Mouse (Mus musculus) layer of hippocampus, adult 2 months (tissue): ENCODE measurements around the gene Raly. TPM values are rescaled to one million over a fixed set of nuclear protein-coding genes. Genes with fewer than 3 reads are reported as not detected.
A peak's percentile ranks its signal among the peaks of the same experiment; 100 is the strongest.

Source experiments
- DNase-seq, 2 experiments: peaks; one replicate each; pipeline ENCODE4 v3.0.0; 2022; ENCODE audit warnings: low spot score in 2 of 2
- H3K27ac ChIP-seq: fragments of 200-600 bp; 2 replicates; pipeline ENCODE4 v1.8.1; 2022
- H3K4me3 ChIP-seq: fragments of 200-600 bp; 2 replicates; pipeline ENCODE4 v1.8.1; 2022; ENCODE audit warnings: mild to moderate bottlenecking
- CTCF ChIP-seq: fragments of 200-600 bp; conservative IDR thresholded peaks from 2 replicates; pipeline ENCODE4 v1.8.1; 2022; ENCODE audit warnings: antibody characterized with exemption, mild to moderate bottlenecking, moderate library complexity
- total RNA-seq, 2 experiments: library from RNA; stranded (reverse); gene quantifications; 2 replicates each; pipeline ENCODE4 v1.2.3; 2021

Raly gene
- total RNA-seq, 2 experiments from 2014 or later = 62.0 to 68.6 TPM

DNA sequence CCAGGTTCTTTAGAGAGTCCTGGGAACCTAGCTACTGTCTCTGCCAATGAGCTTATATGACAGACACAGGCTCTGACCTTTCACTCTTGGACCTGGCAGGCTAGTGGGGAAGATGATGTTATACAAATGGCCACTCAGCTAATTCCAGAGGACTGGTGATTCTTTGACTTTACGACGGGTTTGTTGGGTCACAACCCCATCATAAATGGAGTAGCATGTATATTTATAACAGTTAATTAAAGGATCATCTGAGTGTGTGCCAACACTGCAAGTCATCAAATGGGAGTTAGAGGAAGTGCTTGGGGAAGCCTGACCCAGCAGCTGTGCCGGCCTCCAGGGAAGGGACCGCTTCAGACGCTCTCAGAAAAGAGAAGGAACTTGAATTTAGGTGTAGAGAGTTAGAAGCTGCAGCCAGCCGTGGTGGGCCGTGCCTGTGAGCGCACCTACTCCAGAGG lies 25.3 kb upstream of the Raly start:
- Histone ChIP-seq H3K27ac (no peak overlapping the region), H3K4me3 (no peak overlapping the region)
- TF ChIP-seq CTCF = no peak
- DNase-seq = no peak

DNA sequence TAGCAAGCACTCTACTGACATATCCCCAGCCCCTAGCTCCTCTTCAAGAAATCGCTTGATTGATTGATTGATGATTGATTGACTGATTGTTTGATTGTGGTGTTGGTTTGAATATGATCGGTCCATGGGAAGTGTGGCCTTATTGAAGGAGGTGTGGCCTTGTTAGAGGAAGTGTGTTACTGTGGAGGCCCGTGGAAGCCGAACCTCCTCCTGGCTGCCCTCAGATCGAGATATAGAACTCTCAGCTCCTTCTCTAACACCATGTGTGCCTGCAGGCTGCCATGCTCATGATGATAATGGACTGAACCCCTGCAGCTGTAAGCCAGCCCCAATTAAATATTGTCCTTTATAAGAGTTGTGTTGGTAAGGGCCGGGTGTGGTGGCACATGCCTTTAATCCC lies 23.8 kb upstream of the Raly start:
- no peak overlapping the region for H3K27ac ChIP-seq
- no peak for DNase-seq
- H3K4me3 ChIP-seq = no peak overlapping the region
- no peak for TF ChIP-seq CTCF

DNA sequence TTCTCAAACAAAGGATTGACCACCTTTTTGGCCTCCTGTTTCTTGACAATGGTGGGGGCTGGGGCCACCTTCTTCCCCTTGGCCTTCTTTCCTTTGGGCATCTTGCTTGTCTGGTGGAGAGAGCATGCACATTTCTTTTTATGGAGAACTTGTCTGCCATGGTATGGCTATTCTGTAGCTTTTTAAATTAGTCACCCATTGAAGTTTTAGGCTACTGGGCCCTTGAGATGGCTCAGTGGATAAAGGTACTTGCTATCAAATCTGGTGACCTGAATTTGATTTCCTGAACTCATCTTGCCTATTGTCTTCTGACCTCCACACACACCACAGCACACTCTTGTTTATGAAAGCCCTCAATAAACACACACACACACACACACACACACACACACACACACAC lies 21.0 kb upstream of the Raly start, which contains the start of gene Gm14214:
Gene Gm14214 (minus strand): TSS at position 101 of the 400 bp plus-strand sequence.
- no peak for TF ChIP-seq CTCF
- H3K27ac ChIP-seq = no peak within 1 kb of the TSS

DNA sequence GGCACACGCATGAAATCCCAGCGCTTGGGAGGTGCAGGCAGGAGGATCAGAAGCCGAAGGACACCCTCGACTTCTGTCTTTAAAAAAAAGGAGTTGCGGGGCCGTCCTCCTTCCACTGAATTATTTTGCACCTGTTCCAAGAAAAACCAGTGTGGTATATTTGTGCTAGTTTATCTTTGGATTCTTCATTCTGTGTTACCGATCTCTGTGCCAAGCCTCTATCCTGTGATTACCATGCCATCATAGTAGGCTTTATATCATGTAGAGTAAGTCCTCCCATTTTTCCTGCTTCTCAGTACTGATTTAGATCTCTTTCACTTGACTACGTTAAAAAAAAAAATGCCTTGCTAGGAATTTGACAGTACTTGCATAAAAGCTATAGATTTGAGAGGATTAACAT lies 19.3 kb upstream of the Raly start:
- Histone ChIP-seq H3K4me3 (no peak overlapping the region), H3K27ac (no peak overlapping the region)
- no peak for DNase-seq
- no peak for TF ChIP-seq CTCF

More for the DNA sequence above, 21.0 kb upstream of the Raly start, which contains the start of gene Gm14214:
- no peak within 1 kb of the TSS for H3K4me3 ChIP-seq
- no peak for DNase-seq

DNA sequence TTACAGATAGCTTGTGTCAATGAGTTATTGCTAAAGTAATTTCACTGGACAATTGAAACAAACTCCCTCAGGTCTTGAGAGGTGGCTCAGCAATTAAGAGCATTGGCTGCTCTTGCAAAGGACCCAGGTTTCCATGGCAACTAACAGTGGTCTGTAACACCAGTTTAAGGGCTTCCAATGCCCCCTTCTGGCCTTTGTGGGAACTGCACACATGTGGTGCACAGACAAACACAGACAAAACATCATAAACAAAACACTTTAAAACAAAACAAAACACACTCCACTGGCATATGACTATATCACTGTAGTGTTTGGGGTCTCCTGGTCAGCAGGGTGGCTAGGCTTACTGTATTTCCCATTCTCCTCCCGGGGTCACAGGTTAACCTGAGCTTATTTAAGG lies 16.9 kb upstream of the Raly start:
- H3K27ac ChIP-seq = no peak overlapping the region
- peak; percentile 56 for TF ChIP-seq CTCF
- DNase-seq = no peak
- H3K4me3 ChIP-seq = no peak overlapping the region

DNA sequence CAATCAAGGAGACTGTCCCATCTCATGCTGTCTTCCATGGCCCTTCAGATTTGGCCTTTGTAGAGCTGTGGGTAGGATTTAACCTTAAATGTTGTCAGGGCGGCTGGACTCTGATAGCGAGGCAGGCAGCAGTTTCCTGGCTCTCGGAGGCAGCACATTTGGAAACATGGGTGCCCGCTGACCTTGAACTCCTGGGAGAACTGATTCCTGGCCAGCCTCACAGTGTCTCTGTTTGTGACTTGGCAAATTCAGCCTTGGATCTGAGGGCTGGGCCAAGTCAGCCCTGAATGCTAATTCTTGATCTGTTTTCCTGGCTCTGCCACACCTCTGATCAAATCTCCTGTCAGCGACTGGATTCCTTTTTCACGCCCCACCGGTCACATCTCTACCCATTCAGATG lies 14.4 kb upstream of the Raly start:
- Histone ChIP-seq H3K27ac (no peak overlapping the region), H3K4me3 (no peak overlapping the region)
- no peak for TF ChIP-seq CTCF
- DNase-seq = no peak

DNA sequence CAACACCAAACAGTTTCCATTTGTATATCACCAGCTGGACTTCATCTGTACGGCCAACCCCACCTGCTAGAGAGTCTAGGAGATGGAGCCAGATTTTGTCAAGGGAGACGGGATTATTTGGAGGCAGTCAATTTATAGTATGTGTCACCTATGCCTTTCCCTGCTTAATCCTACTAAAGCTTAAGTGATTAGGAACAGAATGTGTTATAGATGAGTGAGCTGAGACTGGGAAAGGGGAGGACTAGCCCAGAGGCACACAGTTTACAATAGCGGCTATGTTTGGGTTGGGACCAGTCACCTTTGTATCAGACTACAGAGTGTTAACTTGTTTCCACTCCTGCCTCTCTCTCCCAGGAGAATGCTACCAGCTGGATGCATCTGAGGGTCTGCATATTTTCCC lies 11.2 kb upstream of the Raly start:
- H3K4me3 ChIP-seq = no peak overlapping the region
- no peak for DNase-seq
- TF ChIP-seq CTCF = no peak
- H3K27ac ChIP-seq = no peak overlapping the region

DNA sequence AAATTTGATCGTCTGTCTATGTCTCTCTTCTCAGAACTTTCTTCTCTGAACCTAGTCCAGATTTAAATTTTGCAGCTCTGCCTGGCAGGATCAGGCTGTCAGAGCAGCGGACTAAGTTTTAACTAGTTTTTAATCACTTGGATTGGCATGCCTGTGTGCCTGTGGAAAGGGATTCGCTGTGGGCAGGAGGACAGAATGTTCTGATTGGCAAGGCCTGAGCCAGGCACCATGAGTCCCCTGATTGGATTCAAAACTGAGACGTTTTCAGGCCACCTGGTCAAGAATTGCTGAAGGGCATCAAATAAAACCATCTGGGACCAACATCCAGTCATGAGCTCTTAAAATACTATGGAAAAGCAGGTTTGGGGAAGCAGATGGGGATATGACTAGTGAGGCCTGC lies 8.5 kb upstream of the Raly start:
- no peak for DNase-seq

DNA sequence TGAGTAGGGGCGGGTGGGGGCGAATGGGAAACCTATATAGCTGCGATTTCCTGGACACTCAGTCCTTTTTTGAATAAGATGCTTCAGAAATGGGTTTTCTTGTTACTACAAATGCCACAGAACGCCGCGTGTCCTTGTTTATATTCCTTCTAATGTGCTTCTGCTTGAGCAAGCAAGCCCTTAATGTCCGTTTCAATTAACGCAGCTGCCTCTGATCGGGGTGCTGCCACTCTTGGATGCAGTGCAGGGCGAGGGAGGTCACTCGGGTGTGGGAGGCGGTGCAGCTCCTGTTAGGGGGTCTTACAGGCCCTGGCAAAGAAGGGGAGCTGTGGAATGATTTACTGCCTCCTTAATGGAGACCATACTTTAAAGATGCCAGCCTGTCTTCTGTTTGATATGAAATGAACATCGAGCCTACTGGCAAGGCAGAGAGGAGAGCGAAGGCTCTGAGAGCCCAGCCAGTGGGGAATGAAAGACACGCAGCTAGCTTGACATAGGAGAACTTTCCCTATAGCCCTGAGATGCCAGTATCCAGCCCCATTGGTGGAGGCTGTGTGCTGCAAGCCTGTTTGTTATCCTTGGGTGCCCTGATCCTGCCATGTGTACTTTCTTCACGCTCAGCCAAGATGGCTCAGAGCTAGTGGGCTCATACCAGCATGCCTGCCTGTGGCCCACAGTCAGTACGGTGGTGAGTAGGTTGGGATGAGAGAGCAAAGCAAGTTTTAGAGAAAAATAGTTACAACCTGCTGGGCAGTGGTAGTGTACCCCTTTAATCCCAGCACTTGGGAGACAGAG lies 7.8 kb upstream of the Raly start:
- DNase-seq = no peak
- TF ChIP-seq CTCF = no peak
- H3K27ac ChIP-seq = no peak overlapping the region
- H3K4me3 ChIP-seq = no peak overlapping the region

More for the DNA sequence above, 8.5 kb upstream of the Raly start:
- Histone ChIP-seq H3K4me3 (no peak overlapping the region), H3K27ac (no peak overlapping the region)
- TF ChIP-seq CTCF = no peak

DNA sequence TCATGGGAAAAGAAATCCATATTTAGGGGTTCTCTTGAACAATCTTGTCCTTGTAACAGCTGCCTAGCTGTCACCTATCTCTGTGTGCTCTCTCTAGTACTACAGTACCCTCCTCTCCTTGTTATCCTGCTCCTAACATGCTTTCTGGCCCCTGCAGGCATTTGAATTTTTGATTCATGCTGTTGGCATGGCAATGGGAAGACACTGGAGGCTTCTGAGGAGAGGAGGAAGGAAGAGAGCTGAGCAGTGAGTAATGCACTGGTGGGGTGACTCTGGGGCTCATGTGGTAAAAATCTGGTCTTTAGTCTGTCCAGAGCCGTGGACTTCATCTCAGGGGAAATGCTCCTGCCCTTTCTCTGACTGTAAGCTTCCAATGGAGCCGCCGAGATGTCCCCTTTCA lies 5.6 kb upstream of the Raly start:
- no peak for TF ChIP-seq CTCF
- DNase-seq = no peak
- no peak overlapping the region for H3K4me3 ChIP-seq
- H3K27ac ChIP-seq = no peak overlapping the region

DNA sequence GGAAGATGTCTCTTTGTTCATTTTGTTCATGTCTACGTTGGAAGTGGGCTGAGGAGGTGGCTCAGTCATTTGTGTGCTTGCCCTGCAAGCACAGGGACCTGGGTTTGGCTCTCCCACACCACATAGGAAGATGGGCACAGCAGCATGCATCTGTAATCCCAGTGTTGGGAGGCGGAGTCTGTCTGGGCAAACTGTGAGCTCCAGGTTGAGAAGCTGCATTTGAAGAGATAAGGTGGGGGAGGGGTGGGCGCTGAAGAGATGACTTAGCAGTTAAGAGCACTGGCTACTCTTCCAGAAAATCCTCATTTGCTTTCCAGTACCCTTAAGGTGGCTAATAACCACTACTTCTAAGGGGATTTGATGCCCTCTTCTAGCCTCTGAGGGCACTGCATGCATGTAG lies 4.7 kb upstream of the Raly start:
- no peak for DNase-seq
- no peak for TF ChIP-seq CTCF
- Histone ChIP-seq H3K27ac (no peak overlapping the region), H3K4me3 (no peak overlapping the region)

DNA sequence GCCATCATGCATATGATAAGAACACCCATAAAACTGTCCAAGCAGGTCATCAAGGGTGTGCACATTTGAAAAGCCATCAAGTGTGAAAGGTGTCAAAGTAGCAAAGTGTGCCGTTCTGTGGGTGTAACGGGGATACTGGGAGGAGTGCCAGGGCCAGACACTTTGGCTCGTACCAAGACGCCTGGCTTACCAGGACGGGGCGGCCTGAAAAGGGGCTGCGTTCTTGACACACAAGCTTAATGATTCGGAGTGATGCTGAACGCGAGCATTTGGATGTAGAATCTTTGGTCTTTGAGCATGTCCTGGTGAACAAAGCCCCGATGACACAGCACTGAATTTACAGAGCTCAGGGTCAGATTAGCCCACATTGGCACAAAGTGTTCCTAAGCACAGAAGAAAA lies 4.1 kb upstream of the Raly start:
- DNase-seq = no peak
- no peak for TF ChIP-seq CTCF
- no peak overlapping the region for H3K4me3 ChIP-seq
- no peak overlapping the region for H3K27ac ChIP-seq

DNA sequence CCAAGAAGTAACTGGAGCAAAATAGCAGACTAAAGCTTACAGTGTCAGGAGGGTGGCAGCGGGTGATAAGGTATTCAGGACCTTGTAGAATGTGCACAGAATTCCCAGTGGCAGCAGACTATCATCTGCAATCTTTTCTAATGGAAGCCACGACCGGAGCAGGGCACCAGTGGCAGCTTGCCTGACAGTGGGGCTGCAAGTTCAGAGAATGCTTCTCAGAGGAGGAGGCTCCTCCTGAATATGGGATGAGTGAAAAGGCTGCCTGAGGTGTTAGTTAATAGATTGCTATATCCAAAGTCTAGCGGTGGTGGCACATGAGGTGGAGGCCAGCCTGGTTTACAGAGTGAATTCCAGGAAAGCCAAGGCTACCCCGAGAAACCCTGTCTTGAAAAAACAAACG lies 1.5 kb upstream of the Raly start:
- DNase-seq = no peak
- Histone ChIP-seq H3K4me3 (no peak overlapping the region), H3K27ac (no peak overlapping the region)
- no peak for TF ChIP-seq CTCF

DNA sequence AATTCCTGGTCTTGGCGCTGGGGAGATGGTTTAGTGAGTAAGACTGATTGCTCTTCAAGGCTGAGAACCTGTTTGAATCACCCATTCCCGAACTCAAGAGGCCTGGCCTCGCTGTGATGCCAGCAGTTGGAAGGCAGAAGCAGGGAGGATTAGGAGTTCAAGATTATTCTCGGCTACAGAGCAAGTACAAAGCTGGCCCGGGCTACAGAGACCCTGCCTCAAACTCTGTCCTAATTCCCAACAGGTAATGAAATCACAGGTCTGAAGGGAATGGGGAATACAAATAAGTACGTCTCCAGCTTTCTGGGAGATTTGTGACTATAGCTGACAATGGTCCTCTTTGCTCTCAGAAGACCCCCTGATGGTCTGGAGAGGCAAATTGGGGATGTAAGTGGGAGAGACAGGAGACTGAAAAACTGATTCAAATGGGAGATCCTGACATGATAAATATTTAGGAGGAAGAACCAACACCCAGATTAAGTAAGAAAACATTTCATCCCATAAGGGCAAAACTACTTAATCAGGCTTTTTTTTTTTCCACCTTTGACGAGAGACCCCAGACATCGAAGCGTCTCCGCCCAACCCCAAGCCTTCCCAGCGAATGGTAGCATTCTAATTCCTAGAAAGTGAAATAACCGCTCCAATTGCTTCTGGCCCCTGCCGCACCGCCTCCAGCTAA lies 780 bp upstream of the Raly start:
- DNase-seq = no peak
- H3K4me3 ChIP-seq = peak overlapping the region; percentile 95
- no peak for TF ChIP-seq CTCF
- H3K27ac ChIP-seq = peak overlapping the region; percentile 60; the same call in 1 of the 2 replicates
